Mouse (Mus musculus): Measurements from ENCODE around the gene Tbx4. TPM values are rescaled to one million over a fixed set of nuclear protein-coding genes. Genes with fewer than 3 reads are reported as not detected.
A peak's percentile ranks its signal among the peaks of the same experiment; 100 is the strongest.

Gene Tbx4
- total and polyA plus RNA-seq, 3 experiments, result not detected

DNA sequence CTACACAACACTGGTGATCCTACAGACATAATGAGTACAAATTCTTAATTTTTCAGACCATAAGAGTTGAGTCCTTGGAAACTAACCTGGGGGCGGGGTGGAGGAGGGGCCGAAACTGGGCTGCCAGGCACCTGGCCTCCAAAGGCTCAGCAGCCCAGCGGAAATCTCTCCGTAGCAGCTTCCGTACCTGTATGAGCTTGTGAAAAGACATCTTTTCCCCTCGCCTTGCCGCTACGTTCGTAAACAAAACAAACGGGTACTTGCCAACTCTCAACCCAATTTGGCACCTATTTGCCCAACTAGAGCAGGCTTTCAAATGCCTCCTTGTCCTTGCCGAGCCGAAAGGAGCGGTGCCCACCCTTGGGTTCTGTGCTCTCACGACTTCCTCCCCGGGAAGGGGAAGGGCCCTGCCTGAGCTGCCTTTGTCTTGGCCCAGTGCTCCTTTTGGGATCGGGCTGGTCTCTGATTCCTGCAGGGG is 40.1 kb downstream of the Tbx4 start (continued):
- no peak for TF ChIP-seq ZKSCAN1 (IDR thresholded peaks at IDR 0.05; ENCODE audit: borderline replicate concordance, low read depth, low read length)

DNA sequence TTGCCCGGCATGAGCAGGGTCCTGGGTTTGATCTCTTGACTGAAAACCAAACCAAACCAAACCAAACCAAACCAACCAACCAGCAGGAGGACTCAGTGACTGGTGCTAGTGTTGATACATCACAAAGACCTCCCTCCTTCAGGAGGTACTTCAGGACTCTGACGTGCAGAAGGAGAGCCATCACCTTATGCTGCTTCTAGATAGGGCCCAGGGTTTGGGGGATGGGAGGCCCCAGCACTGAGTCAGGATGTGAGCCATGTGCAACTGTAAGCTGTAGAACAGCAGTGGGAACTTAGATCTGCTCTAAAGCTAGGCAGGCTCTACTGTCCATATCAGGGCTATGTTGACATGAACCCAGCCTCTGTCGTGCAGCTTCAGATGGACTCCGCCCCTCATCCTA is 41.9 kb downstream of the Tbx4 start:
- no peak for DNase-seq (ENCODE audit: extremely low read depth)
- peak overlapping the region in 1 of 3 experiments; percentile 26 for H3K4me3 ChIP-seq (replicated peaks in 1 of 3; ENCODE audit: low read depth in 2 of 3, low read length in 2 of 3, poor library complexity in 1 of 3)
- dilution Hi-C loops (cut with MboI; ENCODE audit: extremely low pct_ligation_motif_present, extremely low pct_unique_long_range_greater_than_20kb, low sequenced_read_pairs) (no loop called here), in situ Hi-C loops (cut with MboI; ENCODE audit: low pct_ligation_motif_present, low pct_unique_long_range_greater_than_20kb, low sequenced_read_pairs) (no loop called here)
- peaks cover 7 to 20% of the 10 kb centered on the region in 2 experiments; a peak in 3 of 4 replicates for H3K4me1 ChIP-seq (ENCODE audit: control insufficient read depth in 1 of 2, insufficient read depth in 2 of 2)
- H3K27me3 ChIP-seq (replicated peaks), result peaks cover 25% of the 10 kb centered on the region
- H3K36me3 ChIP-seq (replicated peaks in 1 of 2; ENCODE audit: control insufficient read depth in 1 of 2, insufficient read depth in 1 of 2, low read length in 1 of 2), result no peaks in the 10 kb centered on the region
- H3K79me2 ChIP-seq (replicated peaks; ENCODE audit: control insufficient read depth, extremely low read depth, insufficient read depth, poor library complexity, severe bottlenecking), result no peaks in the 10 kb centered on the region
- no peak overlapping the region for H3K9ac ChIP-seq (ENCODE audit: insufficient read depth, low read depth)
- no peak for TF ChIP-seq NELFE (IDR thresholded peaks at IDR 0.05; ENCODE audit: low read depth, low read length)
- no peak for TF ChIP-seq E2F4 (IDR thresholded peaks at IDR 0.05; ENCODE audit: insufficient replicate concordance, low read depth, low read length)
- TF ChIP-seq KAT2A (IDR thresholded peaks at IDR 0.05; ENCODE audit: insufficient replicate concordance, low read length), result no peak
- no peak for TF ChIP-seq ZMIZ1 (IDR thresholded peaks at IDR 0.05; ENCODE audit: low read depth, low read length)
- TF ChIP-seq MAFK (IDR thresholded peaks at IDR 0.05; ENCODE audit: insufficient replicate concordance, low read length), result no peak
- no peak for TF ChIP-seq MEF2A (IDR thresholded peaks at IDR 0.05; ENCODE audit: borderline replicate concordance, low read depth, low read length)
- no peak for TF ChIP-seq IRF4 (IDR thresholded peaks at IDR 0.05; ENCODE audit: low read depth, low read length)
- no peak for TF ChIP-seq HCFC1 (IDR thresholded peaks at IDR 0.05; ENCODE audit: low read depth, low read length)
- TF ChIP-seq ZKSCAN1 (IDR thresholded peaks at IDR 0.05; ENCODE audit: borderline replicate concordance, low read depth, low read length), result no peak
- TF ChIP-seq POLR2A (IDR thresholded peaks at IDR 0.05; ENCODE audit: low read depth, low read length), result no peak
- H3K9me3 ChIP-seq (replicated peaks; ENCODE audit: low read length), result no peaks in the 10 kb centered on the region
- peak overlapping the region; percentile 72 for H3K4me2 ChIP-seq (ENCODE audit: insufficient read depth, low read depth, poor library complexity, severe bottlenecking)
- no peak overlapping the region for H3K27ac ChIP-seq (ENCODE audit: insufficient read depth, low read depth)

DNA sequence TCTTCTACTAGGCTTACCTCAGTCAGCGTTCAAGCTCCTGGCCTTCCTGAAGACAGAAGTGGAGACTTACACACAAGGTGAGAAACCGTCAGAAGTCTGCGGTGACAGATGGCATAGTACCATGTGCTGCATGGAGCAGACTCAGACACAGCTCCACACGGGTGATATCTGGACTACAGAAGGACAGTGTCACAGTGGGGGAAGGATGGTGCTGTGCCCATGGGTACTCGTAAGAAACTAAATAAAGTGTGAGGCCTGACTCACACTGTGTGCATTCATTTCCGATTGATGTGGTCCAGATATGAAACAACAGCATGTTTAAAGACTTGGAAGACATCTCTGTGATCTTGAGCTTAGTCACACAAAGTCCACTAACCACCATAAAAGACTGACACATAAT is 43.4 kb downstream of the Tbx4 start:
- H3K36me3 ChIP-seq (replicated peaks in 1 of 2; ENCODE audit: control insufficient read depth in 1 of 2, insufficient read depth in 1 of 2, low read length in 1 of 2), result no peaks in the 10 kb centered on the region
- no peak for TF ChIP-seq TBP (conservative IDR thresholded peaks at IDR 0.05; ENCODE audit: low read depth, low read length)
- TF ChIP-seq CTCF (conservative IDR thresholded peaks at IDR 0.05 in 1 of 2, IDR thresholded peaks at IDR 0.05 in 1 of 2; ENCODE audit: low read depth in 2 of 2, low read length in 2 of 2), result no peak
- TF ChIP-seq CHD1 (IDR thresholded peaks at IDR 0.05; ENCODE audit: low read depth, low read length), result no peak
- TF ChIP-seq POLR2AphosphoS2 (IDR thresholded peaks at IDR 0.05; ENCODE audit: low read depth, low read length), result no peak
- TF ChIP-seq ZC3H11A (IDR thresholded peaks at IDR 0.05; ENCODE audit: low read depth, low read length), result no peak
- TF ChIP-seq NELFE (IDR thresholded peaks at IDR 0.05; ENCODE audit: low read depth, low read length), result no peak
- no peak for TF ChIP-seq KAT2A (IDR thresholded peaks at IDR 0.05; ENCODE audit: insufficient replicate concordance, low read length)
- no peak for TF ChIP-seq CHD2 (IDR thresholded peaks at IDR 0.05; ENCODE audit: low read length)
- TF ChIP-seq GABPA (IDR thresholded peaks at IDR 0.05; ENCODE audit: insufficient replicate concordance, low read depth, low read length), result no peak
- no peak for TF ChIP-seq BHLHE40 (IDR thresholded peaks at IDR 0.05; ENCODE audit: low read depth, low read length)
- TF ChIP-seq MYC (IDR thresholded peaks at IDR 0.05; ENCODE audit: low read depth, low read length), result no peak
- TF ChIP-seq ZNF384 (IDR thresholded peaks at IDR 0.05; ENCODE audit: low read depth, low read length), result no peak
- H3K79me2 ChIP-seq (replicated peaks; ENCODE audit: control insufficient read depth, extremely low read depth, insufficient read depth, poor library complexity, severe bottlenecking), result no peaks in the 10 kb centered on the region
- no peak overlapping the region for H3K27ac ChIP-seq (ENCODE audit: insufficient read depth, low read depth)
- H3K4me3 ChIP-seq (replicated peaks in 1 of 3; ENCODE audit: low read depth in 2 of 3, low read length in 2 of 3, poor library complexity in 1 of 3), result no peak overlapping the region
- H3K27me3 ChIP-seq (replicated peaks), result peaks cover 11% of the 10 kb centered on the region
- in situ Hi-C loops (cut with MboI; ENCODE audit: low pct_ligation_motif_present, low pct_unique_long_range_greater_than_20kb, low sequenced_read_pairs), result no loop called here
- H3K9me3 ChIP-seq (replicated peaks; ENCODE audit: low read length), result no peaks in the 10 kb centered on the region
- H3K9ac ChIP-seq (ENCODE audit: insufficient read depth, low read depth), result no peak overlapping the region
- no peak for DNase-seq (ENCODE audit: extremely low read depth)
- no peak overlapping the region for H3K4me2 ChIP-seq (ENCODE audit: insufficient read depth, low read depth, poor library complexity, severe bottlenecking)
- dilution Hi-C loops (cut with MboI; ENCODE audit: extremely low pct_ligation_motif_present, extremely low pct_unique_long_range_greater_than_20kb, low sequenced_read_pairs), result no loop called here
- H3K4me1 ChIP-seq (ENCODE audit: control insufficient read depth in 1 of 2, insufficient read depth in 2 of 2), result peaks cover 7 to 20% of the 10 kb centered on the region in 2 experiments; a peak in 3 of 4 replicates
